Comparison of ENCODE assay signal across 24 mouse cellular contexts in genomic region chr13:56575074-56575473, GRCm38 (mm10). TPM values are rescaled to one million over a fixed set of nuclear protein-coding genes. Genes with fewer than 3 reads are reported as not detected.
DNase-seq lines count a peak whose midpoint lies in the region; ATAC-seq and TF ChIP-seq lines count a peak whose summit lies in the region.
"Had no signal": no experiment of that assay in that cellular context is flagged by ENCODE, and none has a peak within 500 bp of the region (broad histone marks: within the 10 kb centered on the region; RNA-seq: fewer than 3 reads in every experiment).

No protein-coding gene starts in this region.

- peaks cover 19% of the 10 kb centered on the region for H3K4me1 ChIP-seq in lung, embryonic 15.5 days
- H3K4me1 ChIP-seq in intestine, postnatal 0 days (replicated peaks; ENCODE audit: control insufficient read depth, insufficient read depth, low read length): no peaks in the 10 kb centered on the region; the same call in 1 of the 2 replicates
- H3K4me1 ChIP-seq: megakaryocyte, embryonic 14.5 days had no signal

- no peaks in the 10 kb centered on the region for H3K36me3 ChIP-seq in lung, embryonic 15.5 days
- H3K36me3 ChIP-seq in intestine, postnatal 0 days (ENCODE audit: control insufficient read depth, insufficient read depth): no peaks in the 10 kb centered on the region
- H3K36me3 ChIP-seq: limb, embryonic 10.5 days had no signal

- H3K27ac ChIP-seq in gastrocnemius, adult 2 months: peak overlapping the region; percentile 80
- H3K27ac ChIP-seq in lung, embryonic 15.5 days: 0 out of 2 replicates have a peak overlapping the region, but pooled peaks have one; percentile 72
- H3K27ac ChIP-seq in intestine, postnatal 0 days (ENCODE audit: low read depth, low read length): peak overlapping the region; percentile 70; the same call in 1 of the 2 replicates
- H3K27ac ChIP-seq: hindbrain, postnatal 0 days had no signal

- intact Hi-C loops in gastrocnemius, adult 2 months (cut with DNase I): loop anchor here (2.0 to 5.0 kb wide), 2 partner anchors 84 to 162 kb away; no protein-coding TSS in a partner anchor

- ATAC-seq in lung, embryonic 15.5 days (ENCODE audit: borderline replicate concordance, extremely low read depth, low FRiP score, low TSS enrichment): no peak
- ATAC-seq in intestine, postnatal 0 days: peak; percentile 62
- ATAC-seq: hindbrain, postnatal 0 days had no signal

- H3K4me2 ChIP-seq in lung, embryonic 15.5 days: no peak overlapping the region
- H3K4me2 ChIP-seq in intestine, postnatal 0 days (replicated peaks; ENCODE audit: low read depth): no peak overlapping the region

- no peak for TF ChIP-seq CTCF in gastrocnemius, adult 2 months (IDR thresholded peaks at IDR 0.05)
- TF ChIP-seq CTCF in intestine, postnatal 0 days (IDR thresholded peaks at IDR 0.05; ENCODE audit: low read depth): no peak

- no peak for DNase-seq in gastrocnemius, adult 2 months
- no peak for DNase-seq in gastrocnemius, postnatal 25 days
- no peak for DNase-seq in lung, postnatal 25 days (ENCODE audit: low spot score)
- DNase-seq in liver: no peak
- no peak for DNase-seq in right cerebral cortex, adult 2 months (ENCODE audit: low spot score in 2 of 2)
- no peak for DNase-seq in adrenal gland, postnatal 10 days

- 72% methylated on average over 4 of the region's 4 CpGs for WGBS in lung, embryonic 15.5 days
- 82% methylated on average over 4 of the region's 4 CpGs for WGBS in intestine, postnatal 0 days

- H3K9ac ChIP-seq in lung, embryonic 15.5 days: no peak overlapping the region
- H3K9ac ChIP-seq in intestine, postnatal 0 days (ENCODE audit: low read depth, low read length): no peak overlapping the region

- H3K9me3 ChIP-seq in lung, embryonic 15.5 days: no peaks in the 10 kb centered on the region
- no peaks in the 10 kb centered on the region for H3K9me3 ChIP-seq in intestine, postnatal 0 days (ENCODE audit: control insufficient read depth)
- H3K9me3 ChIP-seq: limb, embryonic 10.5 days; megakaryocyte, embryonic 14.5 days had no signal

- H3K27me3 ChIP-seq in lung, embryonic 15.5 days: no peaks in the 10 kb centered on the region
- H3K27me3 ChIP-seq in intestine, postnatal 0 days (replicated peaks; ENCODE audit: control insufficient read depth, insufficient read depth, low read length): 0 out of 2 replicates have a peak, but pooled peaks cover 2% of the 10 kb centered on the region

- H3K4me3 ChIP-seq in gastrocnemius, adult 2 months: no peak overlapping the region
- H3K4me3 ChIP-seq in lung, embryonic 15.5 days: no peak overlapping the region
- no peak overlapping the region for H3K4me3 ChIP-seq in intestine, postnatal 0 days (ENCODE audit: low read depth, low read length)
- H3K4me3 ChIP-seq: limb, embryonic 10.5 days; megakaryocyte, embryonic 14.5 days had no signal

RNA-seq across cellular contexts. Expression of gene Lect2, which starts 26.8 kb away (rescaled TPM):
- not detected for total RNA-seq in gastrocnemius, adult 2 months (2021)
- total RNA-seq in gastrocnemius, postnatal 25 days (2021): not detected
- 0.53 TPM in 1 of 2 replicates, not detected in the other for polyA plus RNA-seq in lung, embryonic 15.5 days (2015; fragmentation: Nextera tagmentation; extraction: Ambion mirVana)
- polyA plus RNA-seq in intestine, postnatal 0 days (2015; fragmentation: Nextera tagmentation; extraction: Ambion mirVana): 48.8 and 59.0 TPM in 2 replicates
- 10 to 100 TPM; 31.2 to 68.1 TPM for total RNA-seq in adrenal gland, postnatal 10 days (2021)
- total RNA-seq: adrenal gland, postnatal 36 days; common myeloid progenitor, adult 5-6 weeks; gastrocnemius, postnatal 10 days; hematopoietic stem cell, adult 5-6 weeks; hindbrain, postnatal 0 days; layer of hippocampus, adult 18-20 months; layer of hippocampus, postnatal 25 days had no signal
- polyA plus RNA-seq: forebrain, embryonic 11.5 days; frontal cortex, adult 2 months; heart, embryonic 14.5 days; hindbrain, postnatal 0 days; limb, embryonic 10.5 days; midbrain, embryonic 14.5 days; neural tube, embryonic 11.5 days; spleen, adult 2 months; thymus, adult 2 months had no signal

RNA-seq across cellular contexts. Expression of gene Tgfbi, which starts 34.2 kb away (rescaled TPM):
- total RNA-seq in gastrocnemius, adult 2 months (2021): 10 to 100 TPM; 13.0 to 24.8 TPM
- 10 to 100 TPM; 19.2 to 20.5 TPM for total RNA-seq in gastrocnemius, postnatal 25 days (2021)
- 189 TPM in 2 replicates for polyA plus RNA-seq in lung, embryonic 15.5 days (2015; fragmentation: Nextera tagmentation; extraction: Ambion mirVana)
- polyA plus RNA-seq in intestine, postnatal 0 days (2015; fragmentation: Nextera tagmentation; extraction: Ambion mirVana): 101 and 105 TPM in 2 replicates
- total RNA-seq in adrenal gland, postnatal 10 days (2021): 10 to 100 TPM; 52.0 to 57.7 TPM

RNA-seq across cellular contexts. Expression of gene Fbxl21, which starts 52.8 kb away (rescaled TPM):
- total RNA-seq in gastrocnemius, adult 2 months (2021): not detected
- under 1 TPM in 1 of 2 experiments, not detected in 1; 0.51 TPM for total RNA-seq in gastrocnemius, postnatal 25 days (2021)
- 1.7 and 1.8 TPM in 2 replicates for polyA plus RNA-seq in lung, embryonic 15.5 days (2015; fragmentation: Nextera tagmentation; extraction: Ambion mirVana)
- polyA plus RNA-seq in intestine, postnatal 0 days (2015; fragmentation: Nextera tagmentation; extraction: Ambion mirVana): 3.7 and 4.0 TPM in 2 replicates
- total RNA-seq in adrenal gland, postnatal 10 days (2021): 1 to 10 TPM; 2.5 to 4.5 TPM
- total RNA-seq: common myeloid progenitor, adult 5-6 weeks had no signal

Comparison
In these comparisons a context has a peak if more than half of its experiments do, and no peak if none do; other contexts are left out.
1. RNA of gene Lect2, which starts 26.8 kb away (total RNA-seq): 31.2 to 68.1 TPM in adrenal gland, postnatal 10 days; not detected in gastrocnemius, adult 2 months and not detected in gastrocnemius, postnatal 25 days; every median in the first group is over 10 times any median in the second.
2. Peak in every context shown above with its lines, with median percentiles within 50 percentile points of each other: H3K27ac ChIP-seq.